Mouse (Mus musculus) liver, embryonic 16.5 days (tissue): ENCODE data around the gene Rtn4rl1. TPM values are rescaled to one million over a fixed set of nuclear protein-coding genes. Genes with fewer than 3 reads are reported as not detected.

Source experiments
- ATAC-seq: fragments of 200-750 bp; cut with Nextera tagmentation; 2 replicates; pipeline ENCODE4 v1.8.0; 2017; ENCODE audit warnings: low read depth, mild to moderate bottlenecking, moderate number of reproducible peaks, moderate library complexity
- H3K27ac ChIP-seq: fragments of 300-500 bp; sonication (generic); 2 replicates; pipeline ENCODE4 v1.5.1; 2014; ENCODE audit warnings: mild to moderate bottlenecking, low read length
- H3K27me3 ChIP-seq: fragments of 300-500 bp; sonication (generic); 2 replicates; pipeline ENCODE4 v1.6.1; 2014; ENCODE audit warnings: low read depth, low read length, mixed read lengths; ENCODE audit not compliant: control insufficient read depth, insufficient read depth
- H3K36me3 ChIP-seq: fragments of 300-500 bp; sonication (generic); 2 replicates; pipeline ENCODE4 v1.6.1; 2014; ENCODE audit warnings: mild to moderate bottlenecking; ENCODE audit not compliant: control insufficient read depth, insufficient read depth
- H3K4me1 ChIP-seq: fragments of 300-500 bp; sonication (generic); 2 replicates; pipeline ENCODE4 v1.6.1; 2014; ENCODE audit warnings: low read depth, low read length, mixed read lengths; ENCODE audit not compliant: control insufficient read depth
- H3K4me2 ChIP-seq: fragments of 300-500 bp; sonication (generic); 2 replicates; pipeline ENCODE4 v1.6.1; 2014; ENCODE audit warnings: low read depth, low read length, mixed read lengths
- H3K4me3 ChIP-seq: fragments of 300-500 bp; sonication (generic); 2 replicates; pipeline ENCODE4 v1.5.1; 2014; ENCODE audit warnings: low read depth, mild to moderate bottlenecking, low read length
- H3K9ac ChIP-seq: fragments of 300-500 bp; sonication (generic); 2 replicates; pipeline ENCODE4 v1.6.1; 2014; ENCODE audit warnings: low read depth, low read length
- H3K9me3 ChIP-seq: fragments of 300-500 bp; sonication (generic); replicated peaks from 2 replicates; pipeline ENCODE4 v1.6.1; 2016; ENCODE audit warnings: low read length; ENCODE audit not compliant: control insufficient read depth
- WGBS: fragments of 180-500 bp; shearing (Covaris S2); extraction: QIAGEN DNeasy Blood & Tissue Kit; methylation state at CpG from one replicate; pipeline ENCODE4 v1.1.7; 2014; ENCODE audit not compliant: insufficient replicate concordance; 5-methylcytosine and 5-hydroxymethylcytosine counted together
- polyA plus RNA-seq: library from polyadenylated mRNA; unstranded; fragments of >200 nt; fragmentation: Nextera tagmentation; extraction: Ambion mirVana; gene quantifications from 2 replicates; pipeline ENCODE4 v1.2.1, GENCODE M21; 2015

Rtn4rl1 gene
- polyA plus RNA-seq, 1 experiment from 2014 or later: 0.44 TPM

DNA sequence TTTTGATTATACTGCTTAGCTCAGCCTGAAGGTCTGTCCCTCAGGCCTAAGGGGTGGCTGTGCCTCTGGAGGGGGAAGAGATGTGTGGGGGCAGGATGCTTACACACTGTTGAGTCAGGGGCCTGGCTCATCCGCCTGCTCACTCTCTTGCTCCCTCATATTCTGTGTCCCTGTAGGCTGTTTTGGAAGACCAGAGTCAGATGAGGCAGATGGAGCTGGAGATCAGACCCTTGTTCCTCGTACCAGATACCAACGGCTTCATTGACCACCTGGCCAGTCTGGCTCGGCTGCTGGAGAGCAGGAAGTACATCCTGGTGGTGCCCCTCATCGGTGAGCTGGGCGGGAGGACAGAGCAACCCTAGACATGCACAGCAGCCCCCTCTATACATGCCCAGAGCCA, 37.6 kb upstream of the Rtn4rl1 start:
- H3K4me2 ChIP-seq: no peak overlapping the region
- no peaks in the 10 kb centered on the region for H3K27me3 ChIP-seq
- H3K27ac ChIP-seq: no peak overlapping the region
- H3K4me1 ChIP-seq: peaks cover 4% of the 10 kb centered on the region
- H3K4me3 ChIP-seq: no peak overlapping the region
- no peaks in the 10 kb centered on the region for H3K36me3 ChIP-seq
- H3K9me3 ChIP-seq: no peaks in the 10 kb centered on the region
- ATAC-seq: no peak
- H3K9ac ChIP-seq: no peak overlapping the region
- 53% methylated on average over 6 of the region's 6 CpGs for WGBS

DNA sequence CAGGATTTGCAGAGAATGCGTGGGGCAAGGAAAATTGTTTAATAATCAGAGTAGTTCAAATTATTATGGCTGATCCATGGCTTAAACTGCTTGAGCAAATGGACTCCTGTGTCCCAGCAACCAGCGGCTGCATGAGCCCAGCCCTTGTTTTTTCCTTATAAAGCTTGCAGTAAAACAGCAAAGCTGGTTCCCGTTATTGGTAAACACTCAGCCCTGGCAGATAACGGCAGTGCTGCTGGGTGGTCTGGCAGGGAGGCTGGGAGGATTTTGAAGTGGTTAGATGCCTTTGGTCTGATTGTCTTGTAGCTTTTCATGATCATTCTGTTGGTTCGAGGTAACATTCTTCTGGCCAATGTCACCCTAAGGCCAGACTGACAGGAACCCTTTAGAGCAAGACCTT, 37.2 kb upstream of the Rtn4rl1 start:
- no peaks in the 10 kb centered on the region for H3K27me3 ChIP-seq
- 66% methylated on average over 5 of the region's 5 CpGs for WGBS
- H3K4me2 ChIP-seq: no peak overlapping the region
- H3K36me3 ChIP-seq: no peaks in the 10 kb centered on the region
- no peak overlapping the region for H3K4me3 ChIP-seq
- H3K27ac ChIP-seq: no peak overlapping the region
- H3K9me3 ChIP-seq: no peaks in the 10 kb centered on the region
- no peak for ATAC-seq
- H3K9ac ChIP-seq: no peak overlapping the region
- H3K4me1 ChIP-seq: peaks cover 4% of the 10 kb centered on the region

DNA sequence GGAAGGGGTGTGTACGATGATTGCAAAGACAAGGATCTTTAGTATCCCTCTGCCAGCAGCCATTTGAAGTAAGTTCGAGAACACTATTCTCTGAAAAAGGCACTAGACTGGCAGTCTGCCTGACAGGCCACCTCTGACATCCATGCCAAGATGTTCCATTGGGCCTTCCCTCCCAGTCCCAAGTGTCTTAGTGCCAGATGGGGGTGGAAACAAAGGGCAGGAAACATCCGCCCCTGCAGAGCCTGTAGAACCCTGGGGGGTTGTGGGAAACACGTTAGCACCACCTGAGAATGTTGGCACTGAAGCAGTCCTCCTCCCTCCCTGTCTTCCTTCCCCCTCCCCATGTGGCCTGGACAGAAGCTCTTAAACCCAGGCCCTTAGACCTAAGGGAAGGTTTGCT, 36.5 kb upstream of the Rtn4rl1 start:
- no peak overlapping the region for H3K9ac ChIP-seq

GRCm38 (mm10) chr11:75157901-75158300, 35.7 kb upstream of the Rtn4rl1 start:
- Histone ChIP-seq H3K36me3 (no peaks in the 10 kb centered on the region), H3K4me1 (peaks cover 4% of the 10 kb centered on the region), H3K27me3 (no peaks in the 10 kb centered on the region), H3K4me3 (no peak overlapping the region), H3K9ac (no peak overlapping the region), H3K4me2 (no peak overlapping the region), H3K27ac (no peak overlapping the region), H3K9me3 (no peaks in the 10 kb centered on the region)
- no peak for ATAC-seq
- 45% methylated on average over 2 of the region's 2 CpGs for WGBS

More for the DNA sequence above, 36.5 kb upstream of the Rtn4rl1 start:
- H3K4me3 ChIP-seq: no peak overlapping the region
- peaks cover 4% of the 10 kb centered on the region for H3K4me1 ChIP-seq
- H3K36me3 ChIP-seq: no peaks in the 10 kb centered on the region
- no peak overlapping the region for H3K4me2 ChIP-seq
- H3K27ac ChIP-seq: no peak overlapping the region
- no peaks in the 10 kb centered on the region for H3K9me3 ChIP-seq
- 60% methylated on average over 4 of the region's 4 CpGs for WGBS
- no peaks in the 10 kb centered on the region for H3K27me3 ChIP-seq
- no peak for ATAC-seq

GRCm38 (mm10) chr11:75158432-75158831, 35.2 kb upstream of the Rtn4rl1 start:
- peaks cover 3% of the 10 kb centered on the region for H3K4me1 ChIP-seq
- 92% methylated on average over 14 of the region's 14 CpGs for WGBS
- H3K27ac ChIP-seq: no peak overlapping the region
- H3K4me3 ChIP-seq: no peak overlapping the region
- H3K36me3 ChIP-seq: no peaks in the 10 kb centered on the region
- H3K9ac ChIP-seq: no peak overlapping the region
- H3K27me3 ChIP-seq: no peaks in the 10 kb centered on the region
- no peak overlapping the region for H3K4me2 ChIP-seq
- H3K9me3 ChIP-seq: no peaks in the 10 kb centered on the region
- no peak for ATAC-seq

DNA sequence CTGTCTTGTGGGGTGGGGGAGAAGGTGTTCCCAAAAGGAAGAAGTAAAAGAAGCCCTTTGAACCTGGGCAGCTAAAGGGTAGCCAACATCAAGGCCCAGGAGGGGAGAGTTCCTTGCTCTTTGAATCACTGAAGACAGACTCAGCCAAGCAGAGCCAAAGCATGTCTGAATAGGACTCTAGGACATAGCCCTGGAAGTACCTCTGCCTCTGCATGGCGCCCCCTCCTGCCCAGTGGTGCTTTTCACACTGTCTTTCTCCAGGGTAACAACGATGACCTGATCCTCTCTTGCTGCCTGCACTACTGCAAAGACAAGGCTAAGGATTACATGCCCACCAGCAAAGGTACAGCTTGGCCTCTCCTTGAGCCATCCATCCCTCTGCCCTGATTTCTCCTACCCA, 34.0 kb upstream of the Rtn4rl1 start:
- Histone ChIP-seq H3K9ac (no peak overlapping the region), H3K27me3 (peaks cover 3% of the 10 kb centered on the region), H3K9me3 (no peaks in the 10 kb centered on the region), H3K27ac (no peak overlapping the region), H3K4me3 (no peak overlapping the region), H3K4me2 (no peak overlapping the region), H3K36me3 (no peaks in the 10 kb centered on the region), H3K4me1 (no peaks in the 10 kb centered on the region)
- no peak for ATAC-seq
- WGBS: 49% methylated on average over 2 of the region's 2 CpGs

- 74% methylated on average over 7 of the region's 7 CpGs for WGBS
Observed at GRCm38 (mm10) chr11:75160954-75161353, 32.6 kb upstream of the Rtn4rl1 start.

DNA sequence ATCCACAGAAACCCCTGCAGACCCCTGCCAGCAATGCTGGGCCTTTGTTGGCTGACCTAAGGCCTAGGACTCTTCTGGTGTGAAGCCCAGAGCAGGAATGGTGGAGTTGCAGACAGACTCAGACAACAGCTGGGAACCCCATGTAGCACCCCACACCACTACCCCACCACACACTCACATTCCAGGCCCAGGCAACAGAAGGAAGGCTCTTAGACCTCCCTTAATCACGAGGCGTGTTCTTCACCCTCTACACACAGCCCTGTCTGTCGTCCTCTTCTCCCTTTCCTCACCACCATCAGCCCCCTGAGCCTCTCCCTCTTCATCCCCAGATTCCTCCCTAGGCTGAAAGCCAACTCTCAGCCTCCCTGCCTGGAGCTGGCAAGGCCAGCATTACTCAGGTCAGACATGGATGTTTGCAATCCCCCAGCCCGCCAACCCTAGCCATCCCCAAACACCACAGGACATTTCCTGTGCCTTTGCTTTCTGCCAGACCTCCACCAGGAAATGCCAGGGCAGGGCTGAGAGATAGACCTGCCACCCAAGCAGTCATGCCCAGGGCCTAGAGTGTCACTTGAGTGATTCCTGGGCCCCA, 32.1 kb upstream of the Rtn4rl1 start:
- Histone ChIP-seq H3K4me1 (peaks cover 8% of the 10 kb centered on the region), H3K4me2 (no peak overlapping the region), H3K9ac (no peak overlapping the region), H3K9me3 (no peaks in the 10 kb centered on the region), H3K36me3 (no peaks in the 10 kb centered on the region), H3K27me3 (peaks cover 23% of the 10 kb centered on the region), H3K27ac (no peak overlapping the region), H3K4me3 (no peak overlapping the region)
- 78% methylated on average over 4 of the region's 4 CpGs for WGBS
- no peak for ATAC-seq

More at GRCm38 (mm10) chr11:75160954-75161353, 32.6 kb upstream of the Rtn4rl1 start:
- no peaks in the 10 kb centered on the region for H3K36me3 ChIP-seq
- H3K4me2 ChIP-seq: no peak overlapping the region
- no peak overlapping the region for H3K27ac ChIP-seq
- peaks cover 6% of the 10 kb centered on the region for H3K4me1 ChIP-seq
- H3K9me3 ChIP-seq: no peaks in the 10 kb centered on the region
- ATAC-seq: no peak
- peaks cover 17% of the 10 kb centered on the region for H3K27me3 ChIP-seq
- no peak overlapping the region for H3K4me3 ChIP-seq
- H3K9ac ChIP-seq: no peak overlapping the region

GRCm38 (mm10) chr11:75162591-75163080, 30.9 kb upstream of the Rtn4rl1 start:
- no peak overlapping the region for H3K4me2 ChIP-seq
- no peak overlapping the region for H3K27ac ChIP-seq
- no peaks in the 10 kb centered on the region for H3K9me3 ChIP-seq
- H3K4me3 ChIP-seq: no peak overlapping the region
- peaks cover 17% of the 10 kb centered on the region for H3K4me1 ChIP-seq
- 81% methylated on average over 12 of the region's 12 CpGs for WGBS
- H3K36me3 ChIP-seq: no peaks in the 10 kb centered on the region
- peaks cover 34% of the 10 kb centered on the region for H3K27me3 ChIP-seq
- ATAC-seq: no peak
- no peak overlapping the region for H3K9ac ChIP-seq
